Mouse (Mus musculus) erythroblast, adult 5-6 weeks (primary cell): Measurements from ENCODE around the gene Alkbh6. TPM values are rescaled to one million over a fixed set of nuclear protein-coding genes. Genes with fewer than 3 reads are reported as not detected.

Experiments
- ATAC-seq: replicated peaks from 2 replicates; pipeline ENCODE4 v1.8.0; 2016; ENCODE audit warnings: moderate number of reproducible peaks, mild to moderate bottlenecking, moderate TSS enrichment, inconsistent platforms; ENCODE audit not compliant: poor library complexity, low FRiP score, severe bottlenecking
- total RNA-seq, 2 experiments: library from RNA; stranded (forward) in 1 of 2; stranded (reverse) in 1 of 2; fragments of 150-400 nt in 1 of 2; fragments of 200-764, 138-1000 nt in 1 of 2; gene quantifications; 2 replicates each; pipeline versions ENCODE4 v1.2.3 to v1.2.4; 2015 to 2017; ENCODE audit warnings: low replicate concordance in 2 of 2

Alkbh6 gene
- total RNA-seq, 2 experiments from 2014 or later, result 0.96 to 2.0 TPM

- no peak for ATAC-seq
Measured at GRCm38 (mm10) chr7:30324300-30324944, 15.9 kb downstream of the Alkbh6 start.

GRCm38 (mm10) chr7:30325364-30325763 lies 16.8 kb downstream of the Alkbh6 start:
- ATAC-seq, result no peak

GRCm38 (mm10) chr7:30326427-30326826 lies 17.9 kb downstream of the Alkbh6 start:
- no peak for ATAC-seq

GRCm38 (mm10) chr7:30327140-30327539 lies 18.6 kb downstream of the Alkbh6 start:
- no peak for ATAC-seq

- no peak for ATAC-seq
Measured at GRCm38 (mm10) chr7:30328379-30328778, 19.9 kb downstream of the Alkbh6 start.

GRCm38 (mm10) chr7:30331887-30332286 lies 23.4 kb downstream of the Alkbh6 start:
- no peak for ATAC-seq

GRCm38 (mm10) chr7:30332622-30333259 lies 24.2 kb downstream of the Alkbh6 start:
- no peak for ATAC-seq

GRCm38 (mm10) chr7:30333436-30333835 lies 24.9 kb downstream of the Alkbh6 start:
- no peak for ATAC-seq

GRCm38 (mm10) chr7:30334563-30334962 lies 26.0 kb downstream of the Alkbh6 start:
- no peak for ATAC-seq

- no peak for ATAC-seq
Measured at GRCm38 (mm10) chr7:30335688-30336087, 27.2 kb downstream of the Alkbh6 start.

- peak; percentile 60 for ATAC-seq
Measured at GRCm38 (mm10) chr7:30336384-30336783, 27.9 kb downstream of the Alkbh6 start.

- ATAC-seq, result no peak
Measured at GRCm38 (mm10) chr7:30339432-30340109, 31.1 kb downstream of the Alkbh6 start.

GRCm38 (mm10) chr7:30346635-30347379 lies 38.3 kb downstream of the Alkbh6 start:
- ATAC-seq, result 0 out of 2 replicates have a peak, but pooled peaks have one; percentile 17

GRCm38 (mm10) chr7:30347828-30348227 lies 39.3 kb downstream of the Alkbh6 start:
- ATAC-seq, result peak; percentile 47; the same call in 1 of the 2 replicates

GRCm38 (mm10) chr7:30353279-30353822 lies 44.8 kb downstream of the Alkbh6 start:
- no peak for ATAC-seq

GRCm38 (mm10) chr7:30354059-30354458 lies 45.5 kb downstream of the Alkbh6 start:
- no peak for ATAC-seq

- ATAC-seq, result no peak
Measured at GRCm38 (mm10) chr7:30358378-30359186, 50.1 kb downstream of the Alkbh6 start.

- ATAC-seq, result no peak
Measured at GRCm38 (mm10) chr7:30359276-30359865, 50.9 kb downstream of the Alkbh6 start.

GRCm38 (mm10) chr7:30360028-30360427 lies 51.5 kb downstream of the Alkbh6 start:
- no peak for ATAC-seq
